Mouse (Mus musculus): ENCODE data around the gene Llgl2. TPM values are rescaled to one million over a fixed set of nuclear protein-coding genes. Genes with fewer than 3 reads are reported as not detected.
A peak's percentile ranks its signal among the peaks of the same experiment; 100 is the strongest.

Gene Llgl2
- polyA plus RNA-seq, 1 experiment from 2014 or later, result 12.7 TPM

DNA sequence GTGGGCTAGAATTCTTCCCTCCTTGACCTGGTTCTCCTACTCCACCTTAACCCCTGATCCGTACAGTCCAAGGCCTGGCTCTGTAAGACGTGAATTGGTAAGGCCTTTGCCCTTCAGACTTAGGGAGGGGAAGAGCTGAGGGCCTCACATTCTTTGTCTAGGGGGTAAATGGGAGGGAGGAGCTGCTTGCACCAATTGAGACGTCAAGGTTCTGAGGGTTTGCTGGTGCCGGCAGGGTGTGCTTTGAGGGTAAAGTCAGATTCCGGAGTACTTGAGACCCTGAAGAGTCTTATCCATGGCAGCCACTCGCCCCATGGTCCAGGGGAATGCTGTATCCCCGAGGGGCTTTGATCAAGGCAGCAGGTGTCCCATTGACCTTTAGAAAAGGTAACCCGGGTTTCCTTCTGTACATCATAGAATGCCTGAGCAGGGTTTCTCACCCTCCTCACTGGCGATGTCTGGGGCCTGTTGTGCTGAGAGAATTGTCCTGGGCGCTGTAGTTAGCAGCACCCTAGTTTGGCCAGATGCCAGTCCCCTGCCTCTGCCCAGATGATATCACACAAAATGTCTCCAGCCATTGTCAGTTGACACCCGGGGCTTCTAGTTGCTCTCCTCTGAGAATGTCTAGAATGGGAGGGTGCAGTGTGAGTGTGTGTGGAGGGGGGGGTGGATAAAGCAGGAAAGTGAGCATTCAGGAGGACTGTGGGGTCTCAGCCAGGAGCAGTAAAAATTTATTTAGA lies 13.0 kb downstream of the Llgl2 start:
- 37% methylated on average over 11 of the region's 11 CpGs for WGBS
- Histone ChIP-seq H3K27ac (peak overlapping the region; percentile 59), H3K4me3 (no peak overlapping the region), H3K27me3 (no peaks in the 10 kb centered on the region), H3K9ac (no peak overlapping the region), H3K4me1 (replicated peaks) (peaks cover 73% of the 10 kb centered on the region), H3K4me2 (no peak overlapping the region), H3K36me3 (no peaks in the 10 kb centered on the region), H3K9me3 (replicated peaks) (no peaks in the 10 kb centered on the region)
- no peak for ATAC-seq (replicated peaks; ENCODE audit: insufficient number of reproducible peaks, insufficient read depth, low FRiP score, low read depth)

DNA sequence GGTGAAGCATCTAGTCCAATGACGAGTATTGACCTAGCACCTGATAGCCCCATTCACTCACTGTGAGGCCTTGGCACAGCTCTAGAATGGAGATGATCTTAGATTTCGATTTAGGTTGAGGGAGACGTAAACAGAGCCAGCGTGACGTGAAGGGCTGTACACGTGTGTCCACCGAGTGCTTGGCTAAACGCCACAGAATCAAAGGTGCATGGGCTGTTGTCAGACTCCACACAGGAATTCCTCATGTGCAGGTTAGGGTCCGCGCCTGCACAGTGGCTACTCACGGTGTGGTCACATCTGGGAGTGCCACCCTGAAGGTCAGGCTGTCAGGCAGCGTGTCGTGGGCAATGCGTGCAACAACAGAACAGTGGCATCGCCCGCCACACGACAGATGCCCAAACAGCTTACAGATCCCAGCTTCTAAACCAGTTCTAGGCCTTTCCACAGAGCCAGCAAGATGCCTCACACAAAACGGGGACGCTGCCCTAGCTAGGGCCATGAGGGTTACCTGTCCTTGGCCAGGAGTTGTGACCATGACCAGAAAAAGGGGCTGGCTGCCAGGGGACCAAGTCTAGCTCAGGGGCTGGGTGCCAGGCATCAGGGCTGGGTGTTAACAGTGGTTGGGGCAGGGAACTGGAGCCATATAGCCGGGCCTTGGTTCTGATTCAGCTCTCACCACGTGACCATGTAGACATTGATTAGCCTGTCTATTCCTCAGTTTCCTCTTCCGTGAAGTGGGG lies 13.9 kb downstream of the Llgl2 start:
- 87% methylated on average over 22 of the region's 22 CpGs for WGBS
- H3K36me3 ChIP-seq, result no peaks in the 10 kb centered on the region
- no peak overlapping the region for H3K4me2 ChIP-seq
- peak overlapping the region; percentile 59; the same call in 1 of the 2 replicates for H3K27ac ChIP-seq
- ATAC-seq (replicated peaks; ENCODE audit: insufficient number of reproducible peaks, insufficient read depth, low FRiP score, low read depth), result no peak
- no peaks in the 10 kb centered on the region for H3K9me3 ChIP-seq (replicated peaks)
- H3K9ac ChIP-seq, result no peak overlapping the region
- peaks cover 73% of the 10 kb centered on the region for H3K4me1 ChIP-seq (replicated peaks)
- no peaks in the 10 kb centered on the region for H3K27me3 ChIP-seq
- H3K4me3 ChIP-seq, result no peak overlapping the region

DNA sequence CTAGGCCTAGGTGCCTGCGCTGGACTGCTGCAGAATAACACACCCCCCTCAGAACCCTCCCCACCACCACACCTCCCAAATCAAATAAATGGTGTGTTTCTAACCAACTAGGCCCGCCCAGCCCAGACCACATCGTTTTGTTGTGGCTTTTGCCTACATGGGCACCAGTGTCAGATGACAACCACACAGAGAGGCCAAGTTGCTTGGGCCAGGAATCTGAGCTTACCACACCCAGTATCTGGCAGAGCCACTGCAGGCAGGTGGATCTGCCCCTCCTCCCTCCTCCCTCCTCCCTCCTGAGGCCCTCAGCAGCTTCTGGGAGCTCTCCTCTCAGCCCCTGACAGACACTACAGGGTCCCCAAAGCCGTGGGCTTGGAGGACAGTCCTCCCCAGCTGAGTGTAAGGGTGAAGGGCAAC lies 15.1 kb downstream of the Llgl2 start:
- H3K9me3 ChIP-seq (replicated peaks), result no peaks in the 10 kb centered on the region
- no peaks in the 10 kb centered on the region for H3K27me3 ChIP-seq
- WGBS, result 42% methylated on average over 4 of the region's 4 CpGs
- no peak overlapping the region for H3K9ac ChIP-seq
- no peak for ATAC-seq (replicated peaks; ENCODE audit: insufficient number of reproducible peaks, insufficient read depth, low FRiP score, low read depth)
- no peaks in the 10 kb centered on the region for H3K36me3 ChIP-seq
- no peak overlapping the region for H3K4me3 ChIP-seq
- peaks cover 72% of the 10 kb centered on the region for H3K4me1 ChIP-seq (replicated peaks)
- no peak overlapping the region for H3K4me2 ChIP-seq
- peak overlapping the region; percentile 50 for H3K27ac ChIP-seq

DNA sequence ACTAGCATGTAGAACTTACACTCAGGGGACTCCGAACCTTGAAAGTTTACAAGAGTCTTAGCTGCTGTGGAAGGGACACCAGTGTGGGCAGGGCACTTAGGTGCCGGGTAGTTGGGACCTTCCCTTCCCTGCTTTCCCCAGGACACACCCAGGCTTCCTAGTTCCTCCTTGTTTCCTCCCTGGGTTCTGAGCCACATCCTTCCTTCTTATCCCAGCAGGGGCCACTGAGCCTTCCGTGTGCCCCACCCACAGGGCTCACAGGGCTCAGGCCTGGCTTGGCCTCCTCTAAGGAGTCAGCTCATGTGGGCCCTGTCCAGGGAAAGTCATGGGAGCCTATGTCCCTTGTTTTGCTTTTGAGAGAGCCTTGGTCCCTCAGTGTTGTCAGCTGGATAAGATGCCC lies 15.9 kb downstream of the Llgl2 start:
- no peak for ATAC-seq (replicated peaks; ENCODE audit: insufficient number of reproducible peaks, insufficient read depth, low FRiP score, low read depth)
- WGBS, result 67% methylated on average over 3 of the region's 3 CpGs
- Histone ChIP-seq H3K27me3 (no peaks in the 10 kb centered on the region), H3K9me3 (replicated peaks) (no peaks in the 10 kb centered on the region), H3K4me1 (replicated peaks) (peaks cover 73% of the 10 kb centered on the region), H3K9ac (no peak overlapping the region), H3K4me3 (no peak overlapping the region), H3K27ac (peak overlapping the region; percentile 50), H3K4me2 (no peak overlapping the region), H3K36me3 (peaks cover under 1% of the 10 kb centered on the region; the same call in 1 of the 2 replicates)

DNA sequence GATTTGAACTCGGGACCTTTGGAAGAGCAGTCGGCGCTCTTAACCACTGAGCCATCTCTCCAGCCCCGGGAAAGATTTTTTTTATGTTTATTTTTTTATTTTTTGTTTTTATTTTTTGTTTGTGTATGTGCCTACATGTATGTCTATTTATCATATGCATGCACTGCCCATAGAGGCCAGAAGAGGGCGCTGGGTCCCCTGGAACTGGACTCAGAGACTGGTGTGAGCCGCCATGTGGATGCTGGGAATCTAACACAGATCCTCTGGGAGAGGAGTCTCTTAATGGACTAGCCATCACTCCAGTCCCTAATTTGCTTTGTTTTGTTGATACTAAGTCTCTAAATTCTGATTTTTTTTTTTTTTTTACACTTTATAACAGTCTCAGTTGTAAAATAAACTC lies 17.2 kb downstream of the Llgl2 start:
- H3K4me1 ChIP-seq (replicated peaks), result peaks cover 73% of the 10 kb centered on the region
- WGBS, result 88% methylated on average over 6 of the region's 6 CpGs
- no peak overlapping the region for H3K4me3 ChIP-seq
- H3K27ac ChIP-seq, result peak overlapping the region; percentile 95
- H3K36me3 ChIP-seq, result peaks cover 13% of the 10 kb centered on the region
- ATAC-seq (replicated peaks; ENCODE audit: insufficient number of reproducible peaks, insufficient read depth, low FRiP score, low read depth), result no peak
- no peaks in the 10 kb centered on the region for H3K9me3 ChIP-seq (replicated peaks)
- no peak overlapping the region for H3K9ac ChIP-seq
- no peak overlapping the region for H3K4me2 ChIP-seq
- H3K27me3 ChIP-seq, result no peaks in the 10 kb centered on the region

DNA sequence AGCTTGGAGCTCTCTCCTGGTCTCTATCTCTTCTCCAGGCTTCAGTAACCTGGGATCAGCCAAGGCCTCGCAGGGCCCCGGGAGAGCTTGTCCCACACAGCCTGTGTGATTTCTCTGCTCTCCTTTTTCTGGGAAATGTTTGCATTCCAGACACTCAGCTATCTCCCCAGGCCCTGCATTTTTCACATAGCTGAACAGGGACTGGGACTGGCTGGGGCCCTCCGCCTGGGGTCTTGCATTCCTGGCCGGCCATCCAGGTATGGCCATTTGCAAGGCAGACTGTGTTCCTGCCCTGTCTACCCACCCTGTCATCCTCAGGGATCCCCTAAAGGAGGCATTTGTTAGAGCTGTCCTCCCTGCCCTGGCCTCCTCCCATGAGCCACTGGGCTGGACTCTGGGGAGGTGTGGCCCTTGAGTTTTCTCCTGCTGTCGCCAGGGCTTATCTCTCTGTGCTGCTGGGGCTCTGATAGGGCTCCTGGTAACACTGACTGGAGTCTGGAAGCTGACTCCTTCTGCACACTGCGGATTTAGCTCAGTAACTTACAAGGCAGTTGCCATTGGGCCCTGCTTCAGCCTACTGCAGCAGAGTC lies 18.2 kb downstream of the Llgl2 start:
- 10% methylated on average over 6 of the region's 6 CpGs for WGBS
- Histone ChIP-seq H3K27me3 (no peaks in the 10 kb centered on the region), H3K9ac (peak overlapping the region; percentile 40), H3K4me2 (peak overlapping the region; percentile 36), H3K4me3 (no peak overlapping the region; the same call in 1 of the 2 replicates), H3K9me3 (replicated peaks) (no peaks in the 10 kb centered on the region), H3K4me1 (replicated peaks) (peaks cover 68% of the 10 kb centered on the region), H3K27ac (peak overlapping the region; percentile 95), H3K36me3 (peaks cover 22% of the 10 kb centered on the region)
- ATAC-seq (replicated peaks; ENCODE audit: insufficient number of reproducible peaks, insufficient read depth, low FRiP score, low read depth), result peak; percentile 87

DNA sequence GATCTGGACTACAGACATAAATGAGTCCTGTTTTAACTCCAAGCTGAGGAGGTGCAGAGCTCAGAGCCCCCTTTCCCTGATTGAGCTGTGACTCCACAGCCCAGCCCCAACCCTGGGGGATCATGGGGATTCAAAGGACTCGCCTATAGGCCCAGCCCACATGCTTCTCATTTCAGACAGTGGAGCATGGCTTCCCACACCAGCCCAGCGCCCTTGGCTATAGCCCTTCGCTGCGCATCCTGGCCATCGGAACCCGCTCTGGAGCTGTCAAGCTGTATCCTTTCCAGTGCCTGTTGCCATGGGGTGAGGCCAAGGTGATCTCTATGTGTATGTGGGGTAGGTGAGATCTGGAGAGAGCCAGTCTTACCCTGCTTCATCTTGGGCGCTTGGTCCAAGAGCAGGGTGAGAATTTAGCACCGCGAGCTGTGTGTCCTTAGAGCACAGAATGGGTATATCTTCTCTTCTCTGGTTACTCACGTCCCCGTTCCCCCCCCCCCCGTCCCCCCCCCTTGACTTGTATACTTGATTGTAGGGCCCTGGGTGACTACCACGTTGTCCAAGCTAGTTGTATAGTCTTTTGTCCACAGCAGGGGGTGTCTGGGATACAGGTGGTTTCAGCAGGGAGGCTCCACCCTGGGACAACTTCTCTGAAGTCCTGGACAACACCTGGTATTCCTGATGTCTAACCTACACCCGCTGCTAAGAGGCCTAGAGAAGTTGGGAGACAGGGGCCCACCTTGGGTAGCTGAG lies 19.5 kb downstream of the Llgl2 start:
- Histone ChIP-seq H3K9me3 (replicated peaks) (no peaks in the 10 kb centered on the region), H3K9ac (no peak overlapping the region), H3K27ac (peak overlapping the region; percentile 95), H3K4me3 (no peak overlapping the region), H3K4me1 (replicated peaks) (peaks cover 56% of the 10 kb centered on the region), H3K27me3 (no peaks in the 10 kb centered on the region), H3K4me2 (no peak overlapping the region), H3K36me3 (peaks cover 30% of the 10 kb centered on the region)
- ATAC-seq (replicated peaks; ENCODE audit: insufficient number of reproducible peaks, insufficient read depth, low FRiP score, low read depth), result no peak
- WGBS, result 84% methylated on average over 11 of the region's 14 CpGs

DNA sequence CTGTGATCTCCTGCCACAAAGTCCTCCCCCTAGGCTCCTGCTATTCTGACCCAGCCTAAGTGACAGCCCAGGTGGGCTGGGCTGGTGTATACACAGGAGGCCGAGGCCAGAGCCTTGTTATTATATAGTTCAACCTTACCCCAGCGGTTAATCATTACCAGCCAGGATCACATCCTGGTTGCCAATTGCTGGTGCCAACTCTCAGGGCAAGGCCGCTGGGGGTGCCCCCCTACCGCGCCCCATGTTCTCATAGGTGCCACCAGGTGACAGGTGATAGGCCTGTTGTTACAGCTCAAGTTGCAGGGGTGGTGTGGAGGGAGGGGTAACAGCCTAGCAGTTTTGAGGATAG lies 20.0 kb downstream of the Llgl2 start:
- no peak for ATAC-seq (replicated peaks; ENCODE audit: insufficient number of reproducible peaks, insufficient read depth, low FRiP score, low read depth)

DNA sequence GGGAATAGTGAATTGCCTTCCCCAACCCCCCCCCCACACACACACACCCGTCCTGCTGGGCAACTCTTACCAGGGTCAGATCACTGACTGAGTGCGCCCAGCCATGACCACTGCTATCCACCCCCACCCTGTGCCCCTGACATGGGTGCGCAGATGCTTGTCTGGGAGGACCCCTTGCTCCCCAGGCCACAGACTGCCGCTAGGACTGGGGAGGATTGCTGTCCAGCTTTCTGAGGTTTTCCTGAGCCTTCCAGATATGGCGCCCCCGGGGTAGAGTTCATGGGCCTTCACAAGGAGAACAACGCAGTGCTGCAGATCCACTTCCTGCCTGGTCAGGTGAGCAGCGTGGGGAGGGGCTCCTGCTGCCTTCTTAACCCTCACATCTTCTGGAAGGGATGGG lies 20.4 kb downstream of the Llgl2 start:
- Histone ChIP-seq H3K9me3 (replicated peaks) (no peaks in the 10 kb centered on the region), H3K4me3 (no peak overlapping the region), H3K4me1 (replicated peaks) (peaks cover 46% of the 10 kb centered on the region), H3K27ac (no peak overlapping the region), H3K9ac (no peak overlapping the region), H3K27me3 (no peaks in the 10 kb centered on the region), H3K36me3 (peaks cover 31% of the 10 kb centered on the region), H3K4me2 (no peak overlapping the region)
- ATAC-seq (replicated peaks; ENCODE audit: insufficient number of reproducible peaks, insufficient read depth, low FRiP score, low read depth), result no peak
- 75% methylated on average over 8 of the region's 8 CpGs for WGBS

More for the DNA sequence above, 20.0 kb downstream of the Llgl2 start:
- no peak overlapping the region for H3K4me2 ChIP-seq
- peaks cover 30% of the 10 kb centered on the region for H3K36me3 ChIP-seq
- H3K4me3 ChIP-seq, result no peak overlapping the region
- peaks cover 50% of the 10 kb centered on the region for H3K4me1 ChIP-seq (replicated peaks)
- no peak overlapping the region for H3K9ac ChIP-seq
- 0 out of 2 replicates have a peak overlapping the region, but pooled peaks have one; percentile 50 for H3K27ac ChIP-seq
- 89% methylated on average over 5 of the region's 5 CpGs for WGBS
- no peaks in the 10 kb centered on the region for H3K27me3 ChIP-seq
- no peaks in the 10 kb centered on the region for H3K9me3 ChIP-seq (replicated peaks)

DNA sequence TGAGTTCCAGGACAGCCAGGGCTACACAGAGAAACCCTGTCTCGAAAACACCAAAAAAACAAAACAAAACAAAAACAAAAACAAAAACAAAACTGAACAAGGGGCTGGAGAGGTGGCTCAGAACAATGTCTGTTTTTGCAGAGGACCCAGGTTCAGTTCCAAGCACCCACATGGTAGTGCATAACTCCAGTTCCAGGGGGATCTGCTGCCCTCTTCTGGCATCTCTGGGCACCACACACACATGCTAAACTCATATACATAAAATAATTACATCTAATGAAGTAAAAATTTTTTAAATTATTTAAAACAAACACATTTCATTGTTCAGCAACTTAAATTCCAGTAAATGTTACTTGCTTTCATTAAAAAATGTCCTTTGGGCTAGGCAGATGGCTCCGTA lies 22.0 kb downstream of the Llgl2 start:
- peaks cover 43% of the 10 kb centered on the region for H3K36me3 ChIP-seq
- 98% methylated on average over 2 of the region's 2 CpGs for WGBS
- no peak for ATAC-seq (replicated peaks; ENCODE audit: insufficient number of reproducible peaks, insufficient read depth, low FRiP score, low read depth)

DNA sequence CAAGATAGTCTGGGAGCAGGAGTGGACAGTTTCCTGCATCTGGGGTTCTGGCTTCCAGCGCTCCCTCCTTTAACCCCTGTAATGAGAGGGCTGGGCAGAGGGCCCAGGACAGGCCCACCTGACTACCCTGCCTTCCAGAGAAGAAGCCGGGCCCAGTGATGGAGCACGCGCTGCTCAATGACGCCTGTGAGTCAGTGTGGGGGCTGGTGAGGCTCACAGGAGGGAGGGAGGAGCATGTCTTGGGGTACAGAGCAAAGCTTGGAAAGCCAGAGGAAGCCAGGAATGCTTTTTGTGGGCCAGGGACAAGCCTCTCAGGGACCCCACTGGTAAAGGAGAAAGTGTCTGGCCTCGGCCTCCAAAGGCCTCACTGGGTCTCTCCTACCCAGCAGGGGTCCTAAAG lies 30.8 kb downstream of the Llgl2 start:
- Histone ChIP-seq H3K4me1 (replicated peaks) (peaks cover 17% of the 10 kb centered on the region), H3K9me3 (replicated peaks) (no peaks in the 10 kb centered on the region), H3K4me2 (no peak overlapping the region), H3K27me3 (peaks cover 23% of the 10 kb centered on the region), H3K27ac (no peak overlapping the region), H3K9ac (no peak overlapping the region), H3K36me3 (peaks cover 40% of the 10 kb centered on the region), H3K4me3 (no peak overlapping the region)
- no peak for ATAC-seq (replicated peaks; ENCODE audit: insufficient number of reproducible peaks, insufficient read depth, low FRiP score, low read depth)
- 86% methylated on average over 6 of the region's 6 CpGs for WGBS

More for the DNA sequence above, 22.0 kb downstream of the Llgl2 start:
- no peak overlapping the region for H3K4me2 ChIP-seq
- H3K4me3 ChIP-seq, result no peak overlapping the region
- no peaks in the 10 kb centered on the region for H3K27me3 ChIP-seq
- H3K9me3 ChIP-seq (replicated peaks), result no peaks in the 10 kb centered on the region
- H3K4me1 ChIP-seq (replicated peaks), result peaks cover 34% of the 10 kb centered on the region
- no peak overlapping the region for H3K27ac ChIP-seq
- H3K9ac ChIP-seq, result no peak overlapping the region

Measured in heart, embryonic 15.5 days (tissue).